Mouse (Mus musculus) natural killer cell, adult 2 months (primary cell): ENCODE data around the gene Sept9.

ENCODE experiments used
- DNase-seq, 2 experiments: peaks; one replicate each; pipeline ENCODE4 v3.0.0; 2022; ENCODE audit warnings: low spot score in 2 of 2

The Sept9 gene

DNA sequence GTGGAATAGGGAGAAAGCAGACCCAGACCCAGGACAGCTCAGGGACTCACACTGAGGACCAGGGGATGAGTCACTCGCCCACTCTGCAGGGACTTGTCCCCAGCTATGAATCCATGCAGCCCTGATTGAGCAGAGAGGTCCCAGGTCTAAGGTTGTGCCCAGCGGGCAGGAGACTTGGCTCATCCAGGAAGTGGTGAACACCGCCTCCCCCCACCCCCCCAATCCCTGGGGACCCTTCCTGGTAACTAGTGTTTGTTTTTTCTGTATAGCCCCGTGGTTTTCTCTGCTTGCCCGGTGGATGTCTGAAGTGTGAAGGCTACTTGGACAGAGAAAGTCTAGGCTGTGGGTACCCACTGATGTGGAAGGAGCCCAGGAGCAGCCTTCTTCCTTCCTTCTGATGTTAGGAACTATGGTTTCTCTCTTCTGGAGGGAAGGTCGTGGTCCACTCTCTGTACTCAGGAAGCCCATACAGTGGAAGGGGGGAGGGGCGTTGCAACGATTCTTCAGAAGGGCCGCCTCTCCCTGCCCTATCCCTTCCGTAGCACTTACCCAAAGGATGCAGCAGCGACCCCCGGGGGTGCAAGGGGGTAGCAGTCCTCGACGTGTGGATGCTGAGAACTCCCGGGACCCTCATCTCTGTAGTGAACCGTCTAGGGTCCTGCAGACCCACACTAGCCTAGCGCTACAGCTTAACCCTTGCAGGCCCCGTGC, 66.0 kb downstream of the Sept9 start:
- peak in 1 of 2 experiments; percentile 8 for DNase-seq

DNA sequence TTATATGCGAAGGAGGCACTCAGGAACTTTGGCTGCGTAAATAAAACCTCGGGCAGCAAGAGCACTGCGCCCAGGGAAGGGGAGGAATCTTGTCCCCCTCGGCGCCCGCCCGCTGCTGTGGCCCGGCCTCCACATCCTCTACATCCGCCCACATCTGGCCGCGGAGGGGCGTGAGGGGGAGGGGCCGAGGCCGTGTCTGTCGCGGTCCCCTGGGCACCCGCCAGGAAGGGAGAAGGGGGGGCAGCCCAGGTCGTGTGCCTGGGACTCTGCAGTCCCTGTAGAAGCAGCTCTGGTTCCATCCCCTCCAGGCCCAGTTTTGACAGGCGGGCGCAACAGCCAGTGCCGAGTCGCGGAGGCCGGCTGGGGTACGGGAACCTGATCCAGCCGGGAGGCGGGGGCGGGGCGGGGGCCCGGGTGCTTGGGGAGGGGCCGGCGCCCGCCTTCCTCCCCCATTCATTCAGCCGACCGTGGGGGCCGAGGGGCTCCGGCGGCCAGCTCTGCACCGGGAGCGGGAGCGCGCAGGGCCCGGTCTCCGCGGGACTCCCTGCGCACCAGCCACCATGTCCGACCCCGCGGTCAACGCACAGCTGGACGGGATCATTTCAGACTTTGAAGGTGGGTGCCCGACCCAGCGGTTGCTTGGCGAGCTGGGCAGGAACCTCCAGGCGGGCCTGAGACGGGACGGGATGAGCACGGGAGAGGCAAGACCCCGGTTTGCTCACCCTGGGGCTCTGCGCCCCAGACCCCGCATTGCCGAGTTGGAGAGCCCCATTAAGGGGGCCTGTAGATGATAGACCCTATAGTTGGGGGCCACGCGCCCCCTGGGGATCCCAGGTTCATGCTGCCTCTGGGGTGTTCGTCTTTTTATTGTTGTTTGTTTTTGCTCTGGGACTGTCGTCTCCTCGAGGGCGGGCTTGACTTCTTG, 66.8 kb downstream of the Sept9 start:
- peak; percentile 72 to 80 for DNase-seq

DNA sequence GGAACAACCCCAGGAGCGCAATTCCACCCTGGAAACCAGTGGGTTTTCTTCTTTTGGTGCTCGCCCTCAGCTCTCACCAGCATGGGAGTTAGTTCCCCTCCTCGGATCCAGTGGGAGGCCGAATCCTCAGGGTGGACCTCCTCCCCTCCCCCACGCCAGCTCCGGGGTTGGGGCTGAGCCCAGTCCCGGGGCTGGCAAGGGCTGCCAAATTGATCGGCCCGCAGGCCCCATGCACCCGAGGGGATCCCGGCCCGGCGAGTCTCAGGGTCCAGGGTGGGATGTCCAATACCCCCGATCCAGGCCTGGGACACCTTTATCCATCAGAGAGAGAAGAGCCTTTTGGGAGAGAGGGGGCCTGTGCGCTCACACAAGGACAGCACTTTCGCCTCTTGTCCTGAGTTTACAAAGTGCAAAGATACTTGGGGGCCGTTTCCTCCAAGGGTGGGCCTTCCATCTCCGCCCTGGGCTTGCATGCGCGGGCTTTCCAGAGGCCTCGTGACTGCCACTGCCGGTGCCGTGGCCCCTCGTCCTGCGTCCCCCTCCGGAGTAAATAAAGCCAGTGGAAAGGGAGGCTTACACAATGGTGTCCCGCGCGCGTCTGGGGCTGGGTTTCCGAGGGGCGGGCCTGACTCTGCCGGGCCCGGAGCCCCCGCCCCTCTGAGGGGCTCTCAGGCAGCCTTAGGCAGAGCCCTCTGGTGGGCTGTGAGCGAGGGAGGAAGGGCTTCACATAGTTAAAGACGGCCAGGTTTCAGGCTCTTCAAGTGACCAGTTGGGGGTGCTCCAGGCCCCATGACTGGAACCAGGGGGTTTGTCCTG, 67.7 kb downstream of the Sept9 start:
- peak; percentile 14 to 16 for DNase-seq

DNA sequence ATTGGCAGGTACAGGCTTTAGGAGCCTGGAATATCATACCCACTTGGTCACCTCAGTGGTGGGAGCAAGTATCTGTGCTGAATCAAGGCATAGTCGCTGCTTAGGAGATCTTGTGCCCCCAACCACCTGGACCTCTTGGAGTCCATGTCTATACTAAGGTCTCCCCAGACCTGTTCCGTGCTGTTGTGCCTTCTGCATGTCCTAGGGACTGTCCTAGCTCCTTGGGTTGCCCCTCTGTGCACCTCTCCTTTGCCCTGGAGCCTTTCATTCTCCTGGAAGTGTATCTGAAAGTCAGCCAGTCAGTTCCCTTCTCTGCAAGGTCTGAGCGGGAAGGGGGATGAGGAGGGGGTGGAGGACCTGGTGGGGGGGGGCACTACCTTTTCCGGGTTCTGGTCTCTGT, 68.4 kb downstream of the Sept9 start:
- DNase-seq = no peak

DNA sequence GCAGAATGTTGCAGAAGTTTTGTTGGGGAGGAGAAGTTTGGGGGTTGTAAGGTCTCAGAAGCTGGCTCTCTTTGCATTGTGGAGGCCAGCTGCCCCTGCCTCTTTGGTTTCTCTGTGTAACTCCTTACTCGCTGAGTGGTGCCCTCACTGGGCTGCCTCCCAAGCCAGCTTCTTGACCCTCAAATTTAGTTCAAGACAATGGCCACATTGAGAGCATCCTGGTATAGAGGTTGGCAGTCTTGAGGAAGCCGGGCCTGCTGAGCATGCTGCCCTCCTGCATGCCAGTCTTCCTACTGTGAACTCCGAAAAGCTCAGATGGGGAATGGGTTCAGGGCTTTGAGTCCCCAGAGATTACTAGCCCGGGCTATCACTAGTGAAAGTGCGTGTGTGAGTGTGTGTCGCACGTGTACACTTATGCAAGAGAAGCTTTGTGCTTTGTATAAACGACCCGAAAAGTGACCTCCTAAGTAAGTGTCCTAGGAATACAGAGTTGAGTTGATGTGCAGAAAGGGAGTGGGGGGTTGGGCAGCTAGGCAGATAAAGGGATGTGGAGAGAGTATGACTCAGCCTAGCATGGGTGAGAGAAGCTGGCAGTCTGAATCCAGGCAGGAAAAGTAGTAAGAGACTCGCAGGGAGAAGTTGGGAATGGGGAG, 69.0 kb downstream of the Sept9 start:
- DNase-seq = no peak

DNA sequence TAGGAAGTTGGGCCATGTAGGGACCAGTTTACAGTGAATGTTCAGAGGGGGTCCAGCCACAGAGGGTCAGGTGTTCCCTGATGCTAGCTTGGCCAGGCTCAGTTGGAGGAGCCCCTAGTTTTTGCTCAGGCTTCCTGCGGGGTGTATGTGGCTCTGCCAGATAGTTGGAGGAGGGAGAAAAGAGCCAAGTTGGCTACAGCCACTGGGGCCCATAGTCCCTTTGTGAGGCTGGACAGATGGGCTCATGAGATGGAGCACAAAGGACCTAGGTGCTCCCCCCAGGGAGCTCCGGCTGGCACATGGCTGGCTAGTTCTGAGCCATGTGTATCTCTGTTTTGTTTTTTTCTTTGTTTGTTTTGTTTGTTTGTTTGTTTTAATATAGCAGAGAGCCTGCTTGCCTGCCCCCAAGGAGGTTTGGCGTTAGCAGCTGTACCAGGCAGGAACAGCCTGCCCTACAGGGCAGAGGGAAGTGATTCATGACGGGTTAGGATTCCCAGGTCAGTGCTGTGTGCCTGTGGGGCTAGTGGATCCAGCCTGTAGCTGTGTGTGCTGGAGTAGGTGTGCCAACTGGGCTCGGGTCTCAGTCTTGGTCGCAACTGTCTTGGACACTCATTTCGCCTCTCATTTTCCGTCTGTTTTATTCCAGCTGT, 69.7 kb downstream of the Sept9 start:
- DNase-seq = no peak

DNA sequence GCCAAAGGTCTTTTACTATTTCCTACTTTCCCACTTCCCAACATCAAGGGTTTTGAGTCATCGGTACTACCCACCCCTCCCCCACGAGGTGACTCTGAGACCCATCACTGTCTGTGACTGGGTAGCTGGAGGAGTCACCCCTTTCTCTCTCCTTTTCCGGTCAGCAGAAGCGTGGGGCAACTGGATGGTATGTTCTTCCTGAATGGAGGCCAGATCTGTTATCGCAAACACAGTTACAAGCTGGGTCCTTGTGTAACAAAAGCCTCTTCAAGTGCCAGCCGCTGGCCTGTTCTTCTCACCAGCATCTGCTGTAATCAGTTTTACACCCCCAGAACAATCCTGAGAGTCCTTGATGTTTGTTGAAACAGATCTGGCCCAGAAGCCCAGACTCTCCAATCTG, 70.5 kb downstream of the Sept9 start:
- DNase-seq = no peak

DNA sequence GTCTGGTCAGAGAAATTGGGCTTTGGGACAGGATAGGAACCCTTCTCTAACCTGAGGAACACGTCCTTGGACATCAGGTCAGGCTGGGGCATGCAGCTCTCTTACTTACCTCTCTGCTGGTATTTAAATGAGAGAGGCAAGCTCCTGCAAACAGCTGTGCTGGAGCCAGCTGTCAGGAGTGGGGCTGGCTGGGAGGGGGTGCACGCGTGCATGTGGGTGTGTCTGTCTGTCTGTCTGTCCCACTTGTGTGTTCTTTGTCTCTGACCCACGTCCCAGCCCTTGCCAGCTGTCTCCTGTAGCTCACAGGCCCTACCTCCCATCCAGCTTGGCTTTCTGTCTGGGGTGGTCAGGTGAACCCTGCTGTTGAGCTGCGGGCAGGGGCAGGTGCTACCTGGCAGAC, 75.5 kb downstream of the Sept9 start:
- no peak for DNase-seq

DNA sequence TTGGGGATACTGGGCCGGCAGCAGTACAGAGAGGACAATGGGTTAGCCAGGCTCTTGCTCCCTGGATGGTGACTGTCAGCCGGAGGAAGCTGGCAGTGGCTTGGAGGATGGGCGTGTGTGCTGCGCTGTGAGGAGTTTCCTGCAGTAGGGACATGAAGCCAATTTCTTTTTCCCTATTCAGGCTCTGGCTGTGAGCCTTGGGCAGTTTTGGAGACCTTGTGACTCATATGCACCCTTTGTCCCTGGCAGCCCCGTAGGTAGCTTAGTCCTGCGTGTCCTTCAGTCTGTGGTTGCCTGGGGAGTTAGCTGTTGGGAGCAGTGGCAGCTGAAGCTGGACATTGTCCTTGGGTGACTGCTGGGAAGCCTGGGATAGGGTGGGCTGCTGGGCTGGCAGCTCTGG, 76.5 kb downstream of the Sept9 start:
- DNase-seq = no peak

DNA sequence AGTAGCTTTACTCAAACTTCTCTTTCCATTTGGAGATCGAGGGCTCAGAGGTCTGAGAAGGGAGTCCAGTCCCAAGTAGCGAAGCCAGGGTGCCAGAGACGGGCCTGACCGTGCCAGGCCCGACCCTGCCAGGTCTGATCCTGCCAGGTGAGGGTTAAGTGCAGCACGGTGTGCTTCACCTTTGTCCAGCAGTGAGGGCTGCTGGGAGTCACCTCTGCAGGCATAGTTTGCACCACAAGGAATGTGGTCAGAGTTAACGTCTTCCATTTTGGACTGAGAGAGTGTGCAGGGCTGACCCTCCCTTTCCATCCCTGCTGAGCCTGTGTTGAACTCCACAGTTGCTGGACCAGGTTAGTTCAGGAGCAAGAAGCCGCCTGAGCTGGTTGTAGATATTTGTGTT, 77.5 kb downstream of the Sept9 start:
- DNase-seq = no peak

DNA sequence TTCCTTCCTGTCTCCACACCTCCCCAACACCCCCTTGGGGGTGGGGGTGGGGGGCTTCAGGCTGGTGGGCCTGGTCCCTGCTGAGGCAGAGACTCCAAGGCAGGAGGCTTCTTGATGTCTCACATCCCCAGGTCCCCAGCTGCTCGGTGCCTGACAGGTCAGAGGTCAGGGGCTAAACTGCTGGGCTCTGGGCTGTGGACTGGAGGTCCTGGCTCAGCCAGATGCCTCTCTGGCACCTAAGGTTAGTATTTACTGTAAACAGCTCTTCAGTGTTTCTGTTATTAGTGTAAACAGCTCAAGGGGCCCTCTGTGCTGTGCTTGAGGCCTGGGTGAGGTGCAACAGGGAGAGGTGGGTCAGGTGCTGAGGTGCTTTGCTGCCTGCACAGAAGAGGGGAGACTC, 78.7 kb downstream of the Sept9 start:
- DNase-seq = no peak

DNA sequence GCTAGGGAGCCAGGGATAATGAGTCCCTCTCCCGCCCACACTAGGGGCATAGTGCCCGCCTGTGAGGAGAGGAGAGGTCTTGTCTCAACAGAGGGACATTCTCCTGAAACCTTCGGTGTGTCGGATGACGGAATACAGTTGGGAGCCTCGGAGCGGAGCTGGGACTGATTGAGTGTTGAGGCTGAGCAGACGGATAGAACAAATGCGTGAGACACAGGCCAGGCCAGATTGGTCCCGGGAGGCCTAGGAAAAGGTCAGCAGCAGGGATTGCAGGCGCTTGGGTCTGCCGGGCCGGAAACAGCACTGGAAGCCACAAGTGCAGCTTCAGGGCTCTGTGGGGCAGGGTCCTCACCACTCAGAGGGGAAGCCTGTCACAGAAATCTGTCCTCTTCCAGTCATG, 79.1 kb downstream of the Sept9 start:
- no peak for DNase-seq

DNA sequence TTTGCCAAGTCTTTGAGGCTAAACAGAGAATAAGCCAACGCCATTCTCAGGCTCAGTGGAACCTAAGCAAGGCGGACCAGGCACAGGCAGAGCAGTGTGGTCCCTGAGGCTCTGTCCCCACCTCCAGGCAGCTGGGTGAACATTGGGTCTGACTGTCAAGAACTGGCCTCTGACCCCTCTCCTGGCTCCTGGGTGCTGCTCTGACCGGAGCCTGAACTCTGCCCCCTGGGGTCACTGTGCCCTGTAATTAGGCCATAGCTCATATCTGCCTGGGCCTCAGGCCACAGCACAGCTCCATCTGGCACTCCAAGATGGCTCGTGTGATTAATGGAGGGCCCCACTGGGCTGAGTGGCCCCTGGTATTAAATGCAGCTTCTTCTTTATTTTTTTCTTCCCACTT, 80.5 kb downstream of the Sept9 start:
- DNase-seq = no peak

DNA sequence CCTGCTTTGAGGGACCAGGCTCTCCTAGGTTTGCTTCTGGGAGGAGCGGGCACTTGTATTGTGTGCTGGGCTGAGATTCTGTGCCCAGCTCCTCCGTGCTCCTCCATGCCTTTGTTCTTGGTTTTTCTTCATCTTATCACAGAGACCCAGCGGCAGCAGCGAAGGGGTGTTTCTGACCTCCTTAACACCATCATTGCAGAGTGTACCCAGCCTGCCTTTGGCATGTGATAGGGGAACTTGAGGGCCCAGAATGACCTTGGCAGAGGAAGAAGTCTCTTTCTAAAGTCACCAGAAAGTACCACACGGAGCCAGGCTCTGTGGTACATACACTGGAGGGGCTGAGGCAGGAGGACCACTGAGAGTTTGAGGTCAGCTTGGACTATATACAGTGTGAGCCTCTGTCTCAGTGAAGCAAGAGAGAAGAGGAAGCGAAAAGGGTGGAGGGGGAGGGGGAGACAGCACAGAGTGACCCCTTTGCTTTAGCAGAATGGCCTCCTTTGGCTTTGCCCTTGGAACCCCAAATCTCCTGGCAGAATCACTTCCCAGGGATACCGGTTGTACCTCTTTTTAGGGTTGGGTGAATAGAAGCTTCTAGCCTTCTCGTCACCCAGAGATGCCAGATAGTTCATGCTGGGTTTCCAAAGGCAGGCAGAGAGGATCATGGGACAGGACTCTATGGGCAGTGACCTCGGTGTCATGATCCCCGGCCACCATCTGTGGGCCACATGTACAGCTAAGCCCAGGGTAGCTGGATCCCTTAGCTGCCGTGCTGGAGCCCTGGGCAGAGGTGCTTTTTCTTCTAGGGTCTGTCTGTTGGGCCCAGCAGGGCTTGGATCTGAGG, 83.8 kb downstream of the Sept9 start:
- no peak for DNase-seq

DNA sequence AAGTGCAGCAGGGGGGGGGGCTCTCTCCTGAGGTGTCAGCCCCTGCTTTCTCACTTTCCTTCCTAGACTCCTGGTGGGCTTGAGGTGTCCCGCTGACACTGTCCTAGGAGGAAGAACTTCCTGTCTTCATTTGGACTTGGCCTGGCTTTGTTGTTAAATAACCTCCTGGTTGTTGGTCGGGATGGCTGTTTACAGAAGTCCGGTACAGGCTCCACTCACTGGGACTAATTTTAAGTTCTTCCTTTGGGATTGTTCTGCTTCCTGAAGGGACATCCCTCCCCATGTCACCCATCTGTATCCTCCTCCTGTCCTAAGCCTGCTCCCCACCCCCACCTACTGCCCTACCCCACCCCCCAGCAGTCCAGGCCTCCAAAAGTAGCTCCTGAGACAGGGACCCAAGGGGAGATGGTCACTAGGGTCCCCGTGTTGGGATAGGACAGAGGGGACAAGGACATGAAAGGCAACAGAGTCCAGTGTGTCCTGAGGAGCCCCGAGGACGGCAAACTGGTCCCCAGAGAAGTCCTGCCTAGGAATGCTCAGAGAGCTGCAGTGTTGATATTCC, 84.5 kb downstream of the Sept9 start:
- DNase-seq = no peak

DNA sequence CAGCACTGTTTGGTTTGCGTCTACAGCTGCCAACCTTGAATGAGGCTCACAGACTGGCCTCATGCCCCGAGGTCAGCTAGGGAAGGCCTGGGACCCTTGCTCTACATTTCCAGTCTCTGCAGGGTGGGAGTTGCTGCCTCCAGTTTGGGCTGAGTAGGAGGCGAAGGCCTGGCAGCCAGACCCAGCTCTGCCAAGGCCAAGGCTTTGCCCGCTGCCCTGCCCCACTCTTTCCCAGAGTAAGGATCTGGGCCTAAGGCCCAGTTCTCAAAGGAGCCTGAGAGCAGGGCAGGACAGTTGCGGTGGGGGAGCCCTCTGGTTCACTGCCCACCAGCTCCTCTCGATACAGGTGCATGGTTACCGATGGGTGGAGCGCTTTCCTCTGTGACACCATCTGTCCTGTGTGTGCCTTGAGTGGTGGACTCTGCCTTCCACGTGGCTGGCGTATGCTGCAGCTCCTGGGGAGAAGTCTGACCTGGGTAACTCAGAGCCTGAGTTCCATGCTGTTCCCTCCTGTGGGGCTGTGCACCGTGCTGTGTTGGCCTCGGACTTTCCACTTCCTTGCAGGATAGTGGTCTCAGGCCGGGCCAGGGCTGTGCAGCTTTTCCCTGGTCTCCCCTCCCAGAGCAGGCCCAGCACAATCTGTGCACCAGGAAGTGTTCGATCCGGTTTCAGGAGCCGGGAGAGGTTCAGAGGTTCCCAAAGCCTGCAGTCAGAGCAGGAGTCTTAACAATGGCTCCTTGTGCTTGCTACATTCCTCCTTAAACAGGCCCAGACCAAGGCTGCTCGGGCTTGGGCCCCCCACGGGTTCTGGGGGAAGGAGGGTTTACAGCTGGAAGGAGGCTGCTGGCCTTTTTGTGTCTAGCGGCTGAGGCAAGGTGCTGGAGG, 85.5 kb downstream of the Sept9 start:
- DNase-seq = no peak

DNA sequence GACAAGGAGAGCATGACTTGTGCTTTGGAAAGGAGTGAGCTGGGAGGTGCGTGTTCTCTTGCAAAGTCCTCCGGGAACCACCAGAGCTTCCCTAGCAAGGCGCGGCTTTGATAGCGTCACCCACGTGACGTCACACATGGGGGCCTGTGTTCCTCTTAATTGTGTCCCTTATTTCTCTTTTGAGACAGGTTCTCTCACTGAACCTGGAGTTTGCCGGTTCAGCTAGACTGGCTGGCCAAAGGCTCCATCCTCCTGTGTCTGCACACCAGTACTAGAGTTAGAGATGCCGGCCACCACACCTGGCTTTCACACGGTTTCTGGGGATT, 86.1 kb downstream of the Sept9 start:
- no peak for DNase-seq

DNA sequence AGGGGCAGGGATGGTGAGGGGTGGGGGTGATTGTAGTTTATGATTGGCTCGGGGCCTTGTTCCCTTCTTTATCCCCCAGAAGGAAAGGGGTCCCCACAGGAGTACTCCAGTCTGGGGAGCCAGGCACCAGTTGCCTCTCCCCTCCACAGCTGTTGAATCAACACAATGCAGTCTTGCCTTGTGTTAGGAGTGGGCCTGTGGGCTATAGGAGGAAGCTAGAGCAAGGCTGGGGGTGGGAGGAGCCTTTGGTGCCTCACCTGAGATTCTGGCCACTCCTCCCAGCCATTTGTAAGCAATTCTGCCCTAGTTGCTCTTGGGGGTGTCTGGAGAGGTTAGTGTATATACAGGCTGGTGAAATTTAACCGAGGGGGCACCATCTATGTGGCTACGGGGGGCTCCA, 88.3 kb downstream of the Sept9 start:
- DNase-seq = no peak

DNA sequence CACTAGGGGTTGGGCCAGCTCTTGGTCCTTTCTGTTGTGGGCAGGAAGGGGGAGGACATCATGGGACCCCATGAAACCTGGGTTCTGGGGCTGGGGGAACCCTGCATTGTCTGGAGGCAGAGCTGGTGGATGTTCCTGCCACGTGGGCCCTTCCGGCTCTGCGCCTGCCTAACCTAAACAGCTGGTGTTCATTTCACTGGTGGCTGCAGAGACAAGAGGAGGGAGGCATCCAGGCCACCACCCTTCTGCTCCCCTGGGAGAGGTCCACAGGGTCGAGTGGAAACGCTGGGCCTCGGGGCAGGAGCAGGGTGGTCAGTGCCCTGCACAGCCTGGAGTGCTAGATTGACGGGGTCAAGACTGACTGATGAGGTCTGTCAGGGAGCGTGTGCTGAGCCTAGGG, 89.3 kb downstream of the Sept9 start:
- no peak for DNase-seq
